Mouse (Mus musculus): ENCODE measurements around the gene Maco1. TPM values are rescaled to one million over a fixed set of nuclear protein-coding genes. Genes with fewer than 3 reads are reported as not detected.

Maco1 gene
- total RNA-seq, 2 experiments from 2014 or later = 36.2 to 41.9 TPM

GRCm38 (mm10) chr4:134758922-134759321 is 94.2 kb downstream of the Maco1 start:
- ATAC-seq (replicated peaks; ENCODE audit: low FRiP score, low TSS enrichment, poor library complexity, severe bottlenecking) = no peak

- no peak for ATAC-seq (replicated peaks; ENCODE audit: low FRiP score, low TSS enrichment, poor library complexity, severe bottlenecking)
Measured at GRCm38 (mm10) chr4:134758367-134758766, 94.8 kb downstream of the Maco1 start.

GRCm38 (mm10) chr4:134756953-134757352 is 96.2 kb downstream of the Maco1 start:
- no peak for ATAC-seq (replicated peaks; ENCODE audit: low FRiP score, low TSS enrichment, poor library complexity, severe bottlenecking)

GRCm38 (mm10) chr4:134754941-134755340 is 98.2 kb downstream of the Maco1 start:
- ATAC-seq (replicated peaks; ENCODE audit: low FRiP score, low TSS enrichment, poor library complexity, severe bottlenecking) = no peak

GRCm38 (mm10) chr4:134754371-134754770 is 98.8 kb downstream of the Maco1 start:
- no peak for ATAC-seq (replicated peaks; ENCODE audit: low FRiP score, low TSS enrichment, poor library complexity, severe bottlenecking)

- ATAC-seq (replicated peaks; ENCODE audit: low FRiP score, low TSS enrichment, poor library complexity, severe bottlenecking) = no peak
Measured at GRCm38 (mm10) chr4:134753516-134754261, 99.5 kb downstream of the Maco1 start.

- no peak for ATAC-seq (replicated peaks; ENCODE audit: low FRiP score, low TSS enrichment, poor library complexity, severe bottlenecking)
Measured at GRCm38 (mm10) chr4:134752911-134753426, 100.2 kb downstream of the Maco1 start.

Other genes starting within 250 kb of the Maco1 start
- 0.49 and 0.59 TPM in 2 replicates for gene Man1c1, start 149.1 kb downstream of the Maco1 start, total RNA-seq (2014; fragmentation: Nextera tagmentation)
- gene Man1c1, start 149.1 kb downstream of the Maco1 start, total RNA-seq (2017) = 0.53 TPM in 1 of 2 replicates, not detected in the other
- 28.5 and 34.9 TPM in 2 replicates for gene Ldlrap1, start 85.3 kb downstream of the Maco1 start, total RNA-seq (2014; fragmentation: Nextera tagmentation)
- 8.5 and 9.6 TPM in 2 replicates for gene Ldlrap1, start 85.3 kb downstream of the Maco1 start, total RNA-seq (2017)
- gene Rhd, start 11.2 kb upstream of the Maco1 start, total RNA-seq (2014; fragmentation: Nextera tagmentation) = 163 and 165 TPM in 2 replicates
- gene Rhd, start 11.2 kb upstream of the Maco1 start, total RNA-seq (2017) = 119 and 185 TPM in 2 replicates
- gene Tmem50a, start 61.7 kb upstream of the Maco1 start, total RNA-seq (2014; fragmentation: Nextera tagmentation) = 82.2 and 101 TPM in 2 replicates
- gene Tmem50a, start 61.7 kb upstream of the Maco1 start, total RNA-seq (2017) = 163 and 179 TPM in 2 replicates
- 371 and 563 TPM in 2 replicates for gene Rsrp1, start 70.2 kb upstream of the Maco1 start, total RNA-seq (2014; fragmentation: Nextera tagmentation)
- 122 and 226 TPM in 2 replicates for gene Rsrp1, start 70.2 kb upstream of the Maco1 start, total RNA-seq (2017)
- 64.4 and 88.9 TPM in 2 replicates for gene Syf2, start 77.6 kb upstream of the Maco1 start, total RNA-seq (2014; fragmentation: Nextera tagmentation)
- gene Syf2, start 77.6 kb upstream of the Maco1 start, total RNA-seq (2017) = 208 and 338 TPM in 2 replicates

All from megakaryocyte-erythroid progenitor cell, adult 5-6 weeks (primary cell).